Mouse (Mus musculus) spleen, postnatal 0 days (tissue): ENCODE data around the gene Gspt1. TPM values are rescaled to one million over a fixed set of nuclear protein-coding genes. Genes with fewer than 3 reads are reported as not detected.

Source experiments
- microRNA counts: library from miRNA; unstranded; fragments of <30 nt; microRNA quantifications from one replicate; lab custom pipeline; 2015
- polyA plus RNA-seq: library from polyadenylated mRNA; unstranded; fragments of >200 nt; fragmentation: Nextera tagmentation; extraction: Ambion mirVana; gene quantifications from 2 replicates; pipeline ENCODE4 v1.2.1, GENCODE M21; 2015

The Gspt1 gene
- 48.3 and 49.9 TPM in 2 replicates for polyA plus RNA-seq

GRCm38 (mm10) chr16:11253898-11254722 is at the start of gene Gspt1:
Gene Gspt1, minus strand, starts transcription at chr16:11254325.

GRCm38 (mm10) chr16:11202571-11203554 is 51.3 kb downstream of the Gspt1 start, which contains the start of gene Rsl1d1:
Gene Rsl1d1, minus strand, starts transcription at chr16:11203331.

GRCm38 (mm10) chr16:11176208-11176883 is 77.8 kb downstream of the Gspt1 start, which contains the start of gene Zc3h7a:
Gene Zc3h7a, minus strand, starts transcription at chr16:11176393.

MicroRNAs within 50 kb of the gene (microRNA counts, 519-probe panel; counts per million panel counts)
- 88.3 counts per million for microRNA mmu-miR-1945 (lab: Ali Mortazavi, UCI)

Other genes with a start within 250 kb of the Gspt1 start
- gene Snn, start 193.4 kb downstream of the Gspt1 start, polyA plus RNA-seq: 8.1 and 11.7 TPM in 2 replicates
- gene Litaf, start 188.2 kb downstream of the Gspt1 start, polyA plus RNA-seq: 39.5 and 51.1 TPM in 2 replicates
- gene Txndc11, start 119.7 kb downstream of the Gspt1 start, polyA plus RNA-seq: 19.1 and 19.5 TPM in 2 replicates
- gene Zc3h7a, start 77.9 kb downstream of the Gspt1 start, polyA plus RNA-seq: 43.4 and 53.2 TPM in 2 replicates
- 115 and 116 TPM in 2 replicates for gene Rsl1d1, start 51.0 kb downstream of the Gspt1 start, polyA plus RNA-seq
- not detected in 2 replicates for gene Tnfrsf17, start 59.5 kb upstream of the Gspt1 start, polyA plus RNA-seq
- gene Snx29, start 68.6 kb upstream of the Gspt1 start, polyA plus RNA-seq: 8.3 and 9.1 TPM in 2 replicates